Mouse (Mus musculus): Measurements from ENCODE around the gene Ppp1r1b. TPM values are rescaled to one million over a fixed set of nuclear protein-coding genes. Genes with fewer than 3 reads are reported as not detected.

The Ppp1r1b gene
- 6.1 and 6.9 TPM in 2 replicates for polyA plus RNA-seq (2015; fragmentation: Nextera tagmentation; extraction: Ambion mirVana)

DNA sequence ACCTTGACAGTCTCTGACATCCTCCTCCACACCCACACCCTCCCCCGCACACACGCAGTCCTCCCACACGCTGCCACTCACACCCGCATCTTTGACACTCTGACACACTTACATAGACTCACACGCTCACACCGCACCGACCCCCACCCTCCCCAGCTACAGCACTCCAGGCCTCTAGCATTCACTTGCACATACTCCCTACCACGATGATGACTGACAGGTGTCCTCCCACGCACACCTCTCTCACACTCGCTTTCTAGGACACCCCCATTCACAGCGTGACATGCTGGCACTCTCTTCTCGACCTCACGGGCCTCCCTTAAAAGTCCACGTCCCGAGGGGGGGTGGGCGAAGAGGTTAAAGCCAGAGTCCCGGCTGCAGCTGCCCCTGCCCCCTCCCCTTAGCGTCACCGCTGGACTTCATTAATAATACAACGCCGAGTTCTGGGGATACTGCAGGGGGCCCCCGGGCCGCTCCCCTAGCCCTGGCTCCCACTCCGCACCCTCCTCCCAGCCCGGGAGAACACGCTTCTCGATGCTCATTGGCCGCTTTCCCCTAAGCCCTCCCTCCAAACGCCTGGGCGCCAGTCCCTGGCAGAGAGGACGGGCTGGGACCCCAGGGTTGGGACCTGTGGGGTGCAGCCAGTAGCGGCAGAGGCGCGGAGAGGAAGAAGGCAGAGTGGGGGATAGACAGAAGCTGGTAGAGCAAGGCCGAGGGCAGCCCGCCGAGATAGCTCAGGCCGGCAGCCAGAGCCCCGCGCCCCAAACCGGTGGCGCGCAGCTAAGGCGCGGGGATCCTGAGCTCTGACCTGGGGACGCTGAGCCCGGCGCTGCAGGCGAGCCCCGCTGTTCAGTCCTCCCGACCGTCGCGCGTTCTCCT lies at the start of gene Ppp1r1b:
TSS of gene Ppp1r1b (plus strand) at position 322 of the 879 bp plus-strand sequence.
- Histone ChIP-seq H3K36me3 (no peaks in the 10 kb centered on the region), H3K4me2 (peak within 1 kb of the TSS; percentile 90), H3K27me3 (peaks cover 82% of the 10 kb centered on the region), H3K9me3 (no peaks in the 10 kb centered on the region), H3K9ac (peak within 1 kb of the TSS; percentile 40), H3K4me3 (peak within 1 kb of the TSS; percentile 46), H3K4me1 (replicated peaks) (peaks cover 27% of the 10 kb centered on the region), H3K27ac (replicated peaks) (no peak within 1 kb of the TSS)
- ATAC-seq (ENCODE audit: low FRiP score, low read depth), result peak; percentile 35; the same call in 1 of the 2 replicates
- under 1% methylated on average over 48 of the region's 55 CpGs for WGBS

DNA sequence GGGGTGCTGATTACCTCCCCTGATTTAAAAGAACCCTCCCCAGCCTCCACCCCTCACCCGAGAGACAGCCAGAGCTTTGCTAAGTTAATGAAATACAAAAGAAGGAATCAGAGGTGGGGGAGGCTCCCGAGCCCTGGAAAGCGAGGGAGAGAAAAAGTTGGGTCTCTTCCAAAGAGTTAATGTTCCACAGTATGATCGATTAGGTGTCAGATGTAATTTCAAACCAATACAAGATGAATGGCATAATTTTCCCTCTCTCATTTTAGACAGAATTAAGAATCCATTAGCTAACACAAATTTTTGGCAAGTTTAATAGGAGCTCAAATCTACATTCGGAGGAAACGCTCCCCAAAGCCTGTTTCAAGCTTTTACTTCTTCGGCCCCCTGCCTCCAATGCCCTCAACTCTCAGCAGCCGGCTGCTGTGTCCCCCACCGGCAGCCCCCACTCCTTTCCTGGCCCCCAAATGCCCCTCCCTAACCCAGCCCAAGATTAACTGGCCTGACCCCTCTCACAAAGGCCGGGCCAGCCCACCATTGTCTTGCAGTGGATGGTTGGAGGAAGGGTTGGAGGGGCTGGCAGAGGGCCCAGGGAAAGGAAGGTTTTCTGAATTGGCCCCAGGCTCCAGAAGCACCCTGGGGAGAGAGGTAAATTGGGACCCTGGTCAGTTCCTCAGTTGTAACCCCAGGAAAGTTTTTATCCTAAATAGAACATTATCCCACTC lies 49.6 kb upstream of the Ppp1r1b start:
- Histone ChIP-seq H3K27ac (replicated peaks) (peak overlapping the region; percentile 37; the same call in 1 of the 2 replicates), H3K36me3 (no peaks in the 10 kb centered on the region), H3K9ac (no peak overlapping the region), H3K4me1 (replicated peaks) (peaks cover 47% of the 10 kb centered on the region), H3K9me3 (no peaks in the 10 kb centered on the region), H3K4me3 (no peak overlapping the region), H3K27me3 (peaks cover 6% of the 10 kb centered on the region; the same call in 1 of the 2 replicates), H3K4me2 (no peak overlapping the region)
- WGBS, result 6% methylated on average over 10 of the region's 10 CpGs
- no peak for ATAC-seq (ENCODE audit: low FRiP score, low read depth)

DNA sequence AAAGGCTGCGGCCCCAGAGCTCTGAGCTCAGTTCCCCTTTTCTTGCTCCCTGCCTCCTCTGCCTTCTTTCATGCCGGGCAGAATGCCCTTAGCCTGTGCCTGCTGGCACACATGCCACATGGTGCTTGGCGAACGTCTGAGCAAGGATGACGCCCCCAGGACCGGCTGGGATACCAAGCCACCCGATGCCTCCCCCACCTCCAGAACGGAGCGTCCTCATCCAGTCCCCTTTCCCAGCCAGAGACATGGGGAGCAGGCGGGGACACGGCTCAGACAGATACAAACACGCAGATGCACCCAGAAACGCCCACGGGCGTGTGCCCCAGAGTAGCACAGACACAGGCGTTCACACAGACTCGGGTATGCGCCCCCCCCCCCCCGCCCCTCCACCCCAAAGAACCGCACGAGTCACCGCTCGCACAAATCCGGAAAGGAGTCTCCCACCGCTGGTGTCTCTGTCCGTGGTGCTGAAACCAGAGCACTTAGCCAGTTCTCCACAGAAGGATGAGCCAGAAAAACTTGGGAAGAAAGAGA lies 34.3 kb upstream of the Ppp1r1b start:
- Histone ChIP-seq H3K4me1 (replicated peaks) (peaks cover 18% of the 10 kb centered on the region), H3K27me3 (peaks cover 73% of the 10 kb centered on the region), H3K4me2 (peak overlapping the region; percentile 43), H3K36me3 (no peaks in the 10 kb centered on the region), H3K27ac (replicated peaks) (no peak overlapping the region), H3K4me3 (0 out of 2 replicates have a peak overlapping the region, but pooled peaks have one; percentile 7), H3K9ac (no peak overlapping the region), H3K9me3 (no peaks in the 10 kb centered on the region)
- WGBS, result 2% methylated on average over 26 of the region's 26 CpGs
- ATAC-seq (ENCODE audit: low FRiP score, low read depth), result no peak; the same call in 1 of the 2 replicates

DNA sequence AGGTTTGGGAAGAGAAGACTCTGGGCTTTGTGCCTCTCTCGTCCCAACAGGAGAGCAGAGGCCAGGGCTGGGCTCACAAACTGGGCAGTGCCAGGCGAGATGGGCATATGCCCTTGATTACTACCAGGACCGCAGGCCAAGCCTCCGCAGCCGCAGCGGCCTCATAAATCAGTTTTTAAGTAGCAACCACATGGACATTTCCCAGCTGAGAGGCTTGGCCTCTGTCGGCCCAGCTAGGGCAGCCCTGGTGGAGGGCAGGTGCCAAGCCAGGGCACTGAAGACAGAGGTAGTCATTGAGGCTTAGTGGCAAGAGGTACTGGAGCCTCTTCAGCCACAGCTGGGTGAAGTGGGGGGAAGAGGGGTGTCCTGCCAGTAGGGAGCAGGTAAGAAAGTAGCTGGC lies 30.7 kb upstream of the Ppp1r1b start:
- Histone ChIP-seq H3K4me2 (no peak overlapping the region), H3K9me3 (no peaks in the 10 kb centered on the region), H3K4me3 (no peak overlapping the region), H3K27ac (replicated peaks) (no peak overlapping the region), H3K27me3 (peaks cover 81% of the 10 kb centered on the region), H3K9ac (no peak overlapping the region), H3K36me3 (no peaks in the 10 kb centered on the region), H3K4me1 (replicated peaks) (peaks cover 41% of the 10 kb centered on the region)
- no peak for ATAC-seq (ENCODE audit: low FRiP score, low read depth)
- 2% methylated on average over 7 of the region's 7 CpGs for WGBS

DNA sequence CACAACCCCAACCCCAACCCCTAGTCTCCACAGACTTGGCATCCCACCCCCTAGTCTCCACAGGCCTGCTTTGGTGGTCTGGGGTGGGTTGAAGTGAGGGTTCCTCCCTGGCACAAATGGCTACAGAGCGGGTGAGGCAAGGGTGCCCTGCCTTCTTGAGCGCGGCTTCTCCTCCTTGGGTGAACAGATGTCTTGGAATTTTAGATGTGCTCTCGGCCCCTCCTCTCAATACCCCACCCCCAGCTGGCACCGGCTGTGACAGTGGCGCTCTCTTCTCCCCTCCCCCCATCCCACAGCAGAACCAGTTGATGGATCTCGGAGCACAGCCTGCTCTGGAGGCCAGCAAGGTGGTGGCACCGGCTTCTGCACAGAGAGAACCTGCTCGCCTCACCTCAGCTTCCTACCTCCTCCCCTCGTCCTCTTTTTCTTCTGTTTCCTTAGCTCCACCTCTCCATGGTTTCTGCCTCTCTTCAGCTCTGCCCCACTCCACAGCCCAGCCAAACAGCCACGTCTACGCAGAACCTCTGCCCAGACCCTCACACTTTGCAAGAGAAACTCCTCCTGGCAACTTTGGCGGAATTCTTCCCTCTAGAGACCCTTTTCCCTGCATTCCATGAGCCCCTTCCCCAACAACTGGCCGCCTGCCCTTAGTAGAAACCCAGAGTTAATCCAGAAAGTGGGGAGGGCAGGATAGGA lies 29.6 kb upstream of the Ppp1r1b start:
- H3K9ac ChIP-seq, result no peak overlapping the region
- no peaks in the 10 kb centered on the region for H3K9me3 ChIP-seq
- peaks cover 41% of the 10 kb centered on the region for H3K4me1 ChIP-seq (replicated peaks)
- H3K36me3 ChIP-seq, result no peaks in the 10 kb centered on the region
- peak overlapping the region; percentile 26 for H3K4me2 ChIP-seq
- 2% methylated on average over 14 of the region's 14 CpGs for WGBS
- peak overlapping the region; percentile 67 for H3K27ac ChIP-seq (replicated peaks)
- H3K27me3 ChIP-seq, result peaks cover 84% of the 10 kb centered on the region
- no peak for ATAC-seq (ENCODE audit: low FRiP score, low read depth)
- H3K4me3 ChIP-seq, result no peak overlapping the region

DNA sequence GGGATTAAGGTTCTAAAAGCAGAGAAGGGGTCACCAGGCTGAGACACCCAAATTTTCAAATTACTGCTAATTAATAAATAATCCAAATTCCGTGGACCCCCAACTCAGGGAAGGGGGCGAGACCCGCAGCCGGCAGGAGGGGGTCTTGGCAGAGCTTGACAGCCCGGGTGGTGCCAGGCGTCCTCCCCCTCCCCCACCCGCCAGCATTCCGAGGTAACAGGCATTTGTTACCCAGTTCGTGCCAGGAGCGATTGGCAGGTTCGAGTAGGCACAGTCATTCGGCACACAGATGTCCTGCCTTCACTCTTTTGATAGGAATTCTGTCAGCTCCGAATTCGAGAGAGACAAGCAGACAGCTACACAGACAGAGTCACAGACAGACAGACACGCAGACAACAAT lies 29.1 kb upstream of the Ppp1r1b start:
- ATAC-seq (ENCODE audit: low FRiP score, low read depth), result no peak
- H3K27ac ChIP-seq (replicated peaks), result peak overlapping the region; percentile 67
- H3K9me3 ChIP-seq, result no peaks in the 10 kb centered on the region
- WGBS, result 2% methylated on average over 15 of the region's 15 CpGs
- no peaks in the 10 kb centered on the region for H3K36me3 ChIP-seq
- no peak overlapping the region for H3K4me3 ChIP-seq
- no peak overlapping the region for H3K9ac ChIP-seq
- peaks cover 37% of the 10 kb centered on the region; the same call in 1 of the 2 replicates for H3K4me1 ChIP-seq (replicated peaks)
- H3K27me3 ChIP-seq, result peaks cover 85% of the 10 kb centered on the region
- H3K4me2 ChIP-seq, result peak overlapping the region; percentile 26; the same call in 1 of the 2 replicates

DNA sequence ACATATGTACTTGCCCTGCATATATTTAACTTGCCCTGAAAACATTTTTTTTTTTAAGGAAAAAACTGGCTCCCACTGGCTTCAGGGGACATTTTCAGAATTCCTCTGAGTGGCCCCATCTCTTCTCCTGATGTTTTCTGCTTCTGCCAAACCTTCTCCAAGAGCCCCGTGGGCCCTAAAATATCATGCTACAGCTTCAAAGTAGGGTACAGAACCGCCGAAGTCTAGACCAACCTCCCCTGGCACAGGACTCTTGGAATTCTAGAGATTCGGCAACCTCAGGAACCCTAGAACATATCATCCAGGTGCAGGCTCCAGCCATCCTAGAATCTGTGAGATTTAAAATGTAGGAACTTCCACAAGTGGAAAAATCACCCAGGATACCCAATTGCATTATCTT lies 28.7 kb upstream of the Ppp1r1b start:
- H3K36me3 ChIP-seq, result no peaks in the 10 kb centered on the region
- H3K4me2 ChIP-seq, result no peak overlapping the region
- H3K4me1 ChIP-seq (replicated peaks), result peaks cover 37% of the 10 kb centered on the region; the same call in 1 of the 2 replicates
- peaks cover 86% of the 10 kb centered on the region for H3K27me3 ChIP-seq
- no peaks in the 10 kb centered on the region for H3K9me3 ChIP-seq
- H3K27ac ChIP-seq (replicated peaks), result peak overlapping the region; percentile 67
- no peak for ATAC-seq (ENCODE audit: low FRiP score, low read depth)
- 9% methylated on average over 4 of the region's 4 CpGs for WGBS
- H3K9ac ChIP-seq, result no peak overlapping the region
- H3K4me3 ChIP-seq, result no peak overlapping the region

DNA sequence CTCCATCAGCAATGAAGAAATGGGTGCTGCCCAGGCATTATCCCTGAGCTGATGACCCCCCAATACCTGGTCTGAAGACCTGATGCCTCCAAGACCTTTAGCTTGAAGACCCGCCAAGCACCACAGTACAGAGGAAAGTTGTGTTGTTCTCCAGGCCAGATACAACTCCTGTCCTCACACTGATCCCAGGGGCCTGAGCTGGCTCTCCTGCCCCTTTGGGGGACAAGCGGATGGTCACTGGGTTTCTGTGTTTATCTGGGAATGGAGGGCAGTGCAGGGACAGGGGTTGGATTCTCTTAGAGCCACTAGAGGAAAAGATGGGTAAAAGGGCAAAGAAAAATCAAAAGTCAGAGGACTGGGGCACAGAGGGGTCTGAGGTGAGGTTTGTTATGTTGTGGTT lies 28.3 kb upstream of the Ppp1r1b start:
- Histone ChIP-seq H3K4me3 (no peak overlapping the region), H3K4me2 (no peak overlapping the region), H3K27ac (replicated peaks) (peak overlapping the region; percentile 67), H3K4me1 (replicated peaks) (peaks cover 37% of the 10 kb centered on the region; the same call in 1 of the 2 replicates), H3K27me3 (peaks cover 89% of the 10 kb centered on the region), H3K9ac (no peak overlapping the region), H3K36me3 (no peaks in the 10 kb centered on the region), H3K9me3 (no peaks in the 10 kb centered on the region)
- no peak for ATAC-seq (ENCODE audit: low FRiP score, low read depth)
- 11% methylated on average over 2 of the region's 2 CpGs for WGBS

DNA sequence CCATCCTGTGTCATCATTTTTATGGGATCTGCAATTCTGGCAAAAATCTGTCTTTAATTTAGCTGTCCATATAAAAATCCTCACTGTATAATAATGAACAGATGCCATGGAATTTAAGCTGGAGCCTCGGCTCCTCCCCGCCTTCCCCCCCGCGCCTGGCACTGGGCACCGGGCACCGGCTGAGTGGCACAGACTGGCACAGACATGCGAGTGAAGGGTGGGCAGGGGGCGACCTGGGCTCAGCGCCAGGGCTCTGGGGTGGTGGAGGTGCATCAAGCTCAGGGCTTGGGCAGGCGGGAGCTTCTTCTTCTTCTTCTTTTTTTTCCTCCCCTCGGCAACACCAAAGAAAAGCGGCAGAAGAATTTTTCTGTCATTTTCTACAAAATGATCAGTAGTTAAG lies 27.8 kb upstream of the Ppp1r1b start:
- peak overlapping the region; percentile 39 for H3K4me2 ChIP-seq
- peaks cover 37% of the 10 kb centered on the region; the same call in 1 of the 2 replicates for H3K4me1 ChIP-seq (replicated peaks)
- WGBS, result 6% methylated on average over 12 of the region's 12 CpGs
- H3K9me3 ChIP-seq, result no peaks in the 10 kb centered on the region
- 0 out of 2 replicates have a peak overlapping the region, but pooled peaks have one; percentile 3 for H3K4me3 ChIP-seq
- no peak for ATAC-seq (ENCODE audit: low FRiP score, low read depth)
- no peaks in the 10 kb centered on the region for H3K36me3 ChIP-seq
- H3K27me3 ChIP-seq, result peaks cover 89% of the 10 kb centered on the region
- H3K9ac ChIP-seq, result no peak overlapping the region
- H3K27ac ChIP-seq (replicated peaks), result peak overlapping the region; percentile 69

DNA sequence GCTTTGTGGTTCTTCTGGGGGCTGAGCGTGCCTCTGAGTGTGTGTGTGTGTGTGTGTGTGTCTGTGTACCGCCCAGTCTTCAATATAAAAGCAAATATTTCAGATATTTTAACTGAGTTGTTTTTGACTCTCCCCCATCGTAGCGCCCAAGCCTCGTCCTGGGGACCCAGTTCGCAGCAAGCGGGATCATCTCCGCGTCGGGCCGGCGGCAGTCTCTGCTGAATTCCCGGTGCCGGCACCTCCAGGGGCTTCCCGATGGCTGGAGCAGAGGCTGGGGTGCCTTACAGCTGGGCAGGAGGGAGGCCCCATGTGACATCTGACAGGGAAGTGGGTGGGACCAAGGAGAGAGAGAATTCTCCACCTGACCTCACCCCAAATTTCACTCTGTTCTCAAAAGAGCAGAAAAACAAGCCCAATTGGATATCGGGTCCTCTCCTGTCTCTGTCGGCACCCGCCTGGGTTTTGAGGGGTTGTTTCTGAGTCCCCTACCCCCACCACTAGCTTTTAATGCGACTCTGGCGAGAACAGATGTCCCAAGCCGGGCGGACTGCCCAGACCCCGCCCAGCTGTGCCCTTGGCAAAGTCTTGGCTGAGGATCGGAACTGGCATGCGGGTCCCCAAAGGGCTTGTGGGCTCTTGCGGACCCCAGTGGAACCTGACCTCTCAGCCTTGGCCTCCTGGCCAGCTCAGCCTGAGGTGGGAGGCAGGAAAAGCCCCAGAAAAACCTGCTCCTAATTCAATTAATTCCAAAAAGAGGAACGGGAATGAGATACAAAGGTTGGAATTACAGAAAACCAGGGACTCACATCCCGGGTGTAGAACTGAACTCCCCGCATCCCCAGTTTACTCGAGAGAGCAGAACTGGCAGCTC lies 27.2 kb upstream of the Ppp1r1b start:
- H3K27ac ChIP-seq (replicated peaks), result peak overlapping the region; percentile 69
- H3K4me3 ChIP-seq, result 0 out of 2 replicates have a peak overlapping the region, but pooled peaks have one; percentile 3
- no peaks in the 10 kb centered on the region for H3K36me3 ChIP-seq
- 3% methylated on average over 30 of the region's 30 CpGs for WGBS
- H3K4me2 ChIP-seq, result peak overlapping the region; percentile 39
- H3K9ac ChIP-seq, result no peak overlapping the region; the same call in 1 of the 2 replicates
- H3K4me1 ChIP-seq (replicated peaks), result peaks cover 37% of the 10 kb centered on the region; the same call in 1 of the 2 replicates
- H3K27me3 ChIP-seq, result peaks cover 88% of the 10 kb centered on the region
- ATAC-seq (ENCODE audit: low FRiP score, low read depth), result no peak
- no peaks in the 10 kb centered on the region for H3K9me3 ChIP-seq
